Mouse (Mus musculus) stomach, postnatal 0 days (tissue): ENCODE results near the gene Acbd3.

Experiments
- CTCF ChIP-seq: IDR thresholded peaks from 2 replicates; pipeline ENCODE4 v1.5.1; 2016; ENCODE audit warnings: antibody characterized with exemption, low read depth, mild to moderate bottlenecking, moderate library complexity
- EP300 ChIP-seq: optimal IDR thresholded peaks from 2 replicates; pipeline ENCODE3; 2016; ENCODE audit warnings: antibody characterized with exemption

DNA sequence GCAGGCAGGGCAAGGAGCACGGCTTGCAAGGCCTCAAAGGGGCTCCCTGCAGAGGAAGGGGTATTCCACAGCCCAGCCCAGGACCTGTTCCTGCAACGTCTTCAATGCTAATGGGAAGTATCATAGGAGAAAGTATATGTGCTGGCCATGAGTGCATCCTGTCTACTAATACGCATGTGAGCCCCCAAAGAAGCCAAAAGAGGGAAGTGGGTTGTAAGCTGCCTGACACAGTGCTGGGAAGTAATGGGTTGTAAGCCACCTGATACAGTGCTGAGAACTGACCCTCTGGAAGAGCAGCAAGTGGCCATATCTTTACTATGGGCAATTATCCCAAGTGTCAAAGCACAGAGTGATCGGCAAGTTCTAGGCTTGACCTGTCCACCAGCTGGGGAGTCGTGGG is 27.8 kb upstream of the Acbd3 start:
- TF ChIP-seq CTCF = no peak
- TF ChIP-seq EP300 = no peak
